In the genomic region with DNA sequence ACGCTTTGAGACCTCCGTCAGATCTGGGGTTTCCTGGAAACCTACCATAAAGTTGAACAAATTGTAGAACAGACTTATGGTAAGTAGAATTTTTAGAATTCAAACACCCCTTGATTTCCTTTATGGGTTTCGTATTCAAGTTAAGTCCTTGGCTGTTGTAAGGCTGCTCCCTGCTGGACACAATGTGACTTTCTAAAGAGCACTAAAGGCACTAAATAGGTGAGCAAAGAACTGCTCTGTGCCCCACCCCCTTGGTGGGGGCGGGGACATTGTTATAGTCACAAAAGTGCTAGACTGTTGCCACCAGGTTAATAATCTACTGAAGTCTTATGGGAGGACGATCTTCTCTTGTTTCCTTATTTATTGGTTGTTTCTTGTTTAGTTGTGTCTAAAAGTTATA, we compare ENCODE assay signal across 10 mouse cellular contexts. TPM values are rescaled to one million over a fixed set of nuclear protein-coding genes. Genes with fewer than 3 reads are reported as not detected.
DNase-seq lines count a peak whose midpoint lies in the region; ATAC-seq and TF ChIP-seq lines count a peak whose summit lies in the region.
"Had no signal": no experiment of that assay in that cellular context is flagged by ENCODE, and none has a peak within 500 bp of the region (broad histone marks: within the 10 kb centered on the region; RNA-seq: fewer than 3 reads in every experiment).

No protein-coding gene starts in this region.

- no peak for TF ChIP-seq EP300 in heart, postnatal 0 days (IDR thresholded peaks at IDR 0.05; ENCODE audit: low read depth)

- no peak overlapping the region for H3K4me2 ChIP-seq in heart, postnatal 0 days (ENCODE audit: low read depth, low read length)

- ATAC-seq in heart, postnatal 0 days (ENCODE audit: insufficient read depth, low read depth): no peak
- ATAC-seq in granulocyte monocyte progenitor cell, adult 5-6 weeks (replicated peaks; ENCODE audit: poor library complexity, severe bottlenecking): no peak

- no peak for DNase-seq in heart, postnatal 0 days (ENCODE audit: low spot score)
- DNase-seq in heart, adult 9 months (ENCODE audit: low spot score in 2 of 2): no peak
- DNase-seq in A20 (ENCODE audit: low read depth, low spot score): peak; percentile 64
- peak; percentile 74 for DNase-seq in ZHBTc4 (ENCODE audit: low read depth, low spot score)
- peak; percentile 62 to 76 for DNase-seq in kidney, postnatal 36 days
- DNase-seq in right cerebral cortex, adult 18-20 months: no peak
- DNase-seq in MN1 (ENCODE audit: low spot score): no peak

- peaks cover 3% of the 10 kb centered on the region; the same call in 1 of the 2 replicates for H3K4me1 ChIP-seq in heart, postnatal 0 days (ENCODE audit: control insufficient read depth, insufficient read depth)

- peaks cover 13% of the 10 kb centered on the region for H3K36me3 ChIP-seq in heart, postnatal 0 days (replicated peaks; ENCODE audit: control insufficient read depth, insufficient read depth, low read length)

- H3K9me3 ChIP-seq in heart, postnatal 0 days (replicated peaks; ENCODE audit: control insufficient read depth, low read length): no peaks in the 10 kb centered on the region

- no peak overlapping the region for H3K4me3 ChIP-seq in heart, postnatal 0 days (ENCODE audit: low read depth, low read length)
- H3K4me3 ChIP-seq: erythroblast, embryonic 14.5 days had no signal

- H3K27me3 ChIP-seq in heart, postnatal 0 days (ENCODE audit: control insufficient read depth, insufficient read depth, low read length): no peaks in the 10 kb centered on the region

- no peak overlapping the region for H3K9ac ChIP-seq in heart, postnatal 0 days (replicated peaks; ENCODE audit: low read depth, low read length)

- H3K27ac ChIP-seq in heart, postnatal 0 days (ENCODE audit: low read depth): no peak overlapping the region
- H3K27ac ChIP-seq: macrophage had no signal

- 0 out of 2 replicates have a peak, but pooled peaks have one; percentile 13 for TF ChIP-seq CTCF in heart, postnatal 0 days (IDR thresholded peaks at IDR 0.05; ENCODE audit: low read depth)

- WGBS in heart, postnatal 0 days: 83% methylated on average over 5 of the region's 5 CpGs

RNA-seq across cellular contexts. Expression of gene Immp1l, which starts 3.9 kb away (rescaled TPM):
- total RNA-seq in heart, postnatal 0 days (2014; rRNA removed; ENCODE audit: low replicate concordance): 65.5 and 95.7 TPM in 2 replicates
- 167 and 184 TPM in 2 replicates for polyA plus RNA-seq in heart, postnatal 0 days (2015; fragmentation: Nextera tagmentation; extraction: Ambion mirVana)
- 53.8 and 59.1 TPM in 2 replicates for total RNA-seq in granulocyte monocyte progenitor cell, adult 5-6 weeks (2014; fragmentation: Nextera tagmentation)
- 39.6 and 55.8 TPM in 2 replicates for total RNA-seq in granulocyte monocyte progenitor cell, adult 5-6 weeks (2017)

RNA-seq across cellular contexts. Expression of gene Elp4, which starts 4.0 kb away (rescaled TPM):
- total RNA-seq in heart, postnatal 0 days (2014; rRNA removed; ENCODE audit: low replicate concordance): 3.0 and 5.0 TPM in 2 replicates
- polyA plus RNA-seq in heart, postnatal 0 days (2015; fragmentation: Nextera tagmentation; extraction: Ambion mirVana): 12.9 and 13.1 TPM in 2 replicates
- total RNA-seq in granulocyte monocyte progenitor cell, adult 5-6 weeks (2014; fragmentation: Nextera tagmentation): 14.0 and 17.7 TPM in 2 replicates
- total RNA-seq in granulocyte monocyte progenitor cell, adult 5-6 weeks (2017): 17.1 and 20.3 TPM in 2 replicates

Comparison
In these comparisons a context has a peak if more than half of its experiments do, and no peak if none do; other contexts are left out.
1. DNase-seq: peak in A20 (single experiment), ZHBTc4 (single experiment) and kidney, postnatal 36 days (2 of 2); none in heart, postnatal 0 days (single experiment), heart, adult 9 months (0 of 2), right cerebral cortex, adult 18-20 months (single experiment) and MN1 (single experiment).